Mouse (Mus musculus): Measurements from ENCODE around the gene Gphn.

DNA sequence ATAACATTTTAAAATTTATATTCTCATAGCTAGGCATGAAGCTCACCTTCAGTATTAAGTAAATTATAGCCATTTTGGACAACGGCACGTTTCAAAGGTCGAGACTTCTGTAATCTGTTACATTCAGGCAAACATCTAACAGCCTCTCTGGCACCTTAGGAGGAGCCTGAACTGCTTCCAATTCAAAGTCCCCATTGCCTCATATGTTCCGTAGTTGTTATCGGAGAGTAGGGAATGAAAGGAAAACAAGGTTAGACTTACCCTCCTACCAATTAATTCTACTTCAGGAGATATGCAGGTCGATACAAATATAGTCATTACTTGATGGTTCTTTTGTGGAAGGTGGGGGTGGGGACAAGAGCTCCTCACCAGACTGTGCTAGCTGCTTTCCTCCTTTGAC, 10.7 kb upstream of the Gphn start:
- no peak for TF ChIP-seq CTCF (IDR thresholded peaks at IDR 0.05; ENCODE audit: borderline replicate concordance, insufficient read depth, low read depth, low read length)
- no peak for TF ChIP-seq POLR2A (IDR thresholded peaks at IDR 0.05; ENCODE audit: borderline replicate concordance, insufficient read depth, low read length)

All from cerebellum, adult 2 months (tissue).